Mouse (Mus musculus): ENCODE measurements at regions not wholly inside any gene's neighbourhood (a gene's known extent, or its start where the extent isn't known, plus 50 kb on each side); places are given as distances from the start of the nearest gene placed in this dataset.

GRCm38 (mm10) chr8:10760851-10761693 is 247.2 kb downstream of the Irs2 start:
- H3K4me1 ChIP-seq (ENCODE audit: control insufficient read depth, insufficient read depth, low read length), result 0 out of 2 replicates have a peak, but pooled peaks cover 5% of the 10 kb centered on the region
- H3K27ac ChIP-seq (ENCODE audit: insufficient read depth, low read depth, low read length), result no peak overlapping the region
- TF ChIP-seq CTCF (IDR thresholded peaks at IDR 0.05; ENCODE audit: low read depth, low read length), result no peak
- TF ChIP-seq POLR2A (IDR thresholded peaks at IDR 0.05; ENCODE audit: borderline replicate concordance, low read depth, low read length), result no peak
- no peak overlapping the region for H3K4me3 ChIP-seq (ENCODE audit: insufficient read depth, low read length)

- Histone ChIP-seq H3K4me1 (ENCODE audit: control insufficient read depth, insufficient read depth, low read length) (0 out of 2 replicates have a peak, but pooled peaks cover 5% of the 10 kb centered on the region), H3K4me3 (ENCODE audit: insufficient read depth, low read length) (no peak overlapping the region), H3K27ac (ENCODE audit: insufficient read depth, low read depth, low read length) (no peak overlapping the region)
- no peak for TF ChIP-seq POLR2A (IDR thresholded peaks at IDR 0.05; ENCODE audit: borderline replicate concordance, low read depth, low read length)
Measured at GRCm38 (mm10) chr8:10760231-10760630, 248.0 kb downstream of the Irs2 start.

DNA sequence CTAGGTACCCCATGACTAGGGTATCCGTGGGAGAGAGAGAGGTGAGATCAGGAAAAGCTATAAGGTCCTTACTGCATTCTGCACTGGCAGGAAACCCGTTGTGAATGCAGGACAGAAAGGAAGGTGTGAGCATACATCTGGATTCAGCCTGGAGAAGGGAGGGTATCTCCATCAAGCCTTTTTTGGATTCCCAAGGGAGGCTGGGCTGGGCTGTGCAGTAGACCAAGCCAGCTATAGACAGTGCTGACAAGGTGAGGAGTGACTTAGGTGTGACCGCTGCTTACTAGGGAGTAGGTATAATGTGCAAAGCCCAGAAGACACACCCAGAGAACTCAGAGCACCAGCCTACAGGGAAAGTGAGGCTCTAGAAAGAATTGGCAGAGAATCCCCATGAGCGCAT is 250.1 kb downstream of the Irs2 start:
- H3K4me3 ChIP-seq (ENCODE audit: insufficient read depth, low read length), result no peak overlapping the region
- no peak for TF ChIP-seq CTCF (IDR thresholded peaks at IDR 0.05; ENCODE audit: low read depth, low read length)
- TF ChIP-seq POLR2A (IDR thresholded peaks at IDR 0.05; ENCODE audit: borderline replicate concordance, low read depth, low read length), result no peak
- no peak overlapping the region for H3K27ac ChIP-seq (ENCODE audit: insufficient read depth, low read depth, low read length)
- H3K4me1 ChIP-seq (ENCODE audit: control insufficient read depth, insufficient read depth, low read length), result no peaks in the 10 kb centered on the region

DNA sequence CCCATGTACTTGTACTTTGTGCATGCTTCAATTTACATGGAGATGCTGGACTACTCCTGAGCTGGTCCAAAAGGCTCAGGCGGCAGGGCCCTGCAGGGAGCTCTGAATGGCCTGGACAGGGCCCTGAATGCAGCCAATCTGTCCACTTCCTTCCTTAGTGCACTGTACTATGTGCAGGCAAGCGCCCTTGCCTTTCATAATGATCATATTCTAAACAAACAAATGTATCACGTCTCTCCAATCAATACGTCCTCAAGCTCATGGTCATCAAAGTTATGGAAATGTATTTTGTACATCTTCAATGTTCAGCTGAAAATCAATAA is 253.3 kb downstream of the Irs2 start:
- Histone ChIP-seq H3K4me1 (ENCODE audit: control insufficient read depth, insufficient read depth, low read length) (no peaks in the 10 kb centered on the region), H3K4me3 (ENCODE audit: insufficient read depth, low read length) (no peak overlapping the region), H3K27ac (ENCODE audit: insufficient read depth, low read depth, low read length) (no peak overlapping the region)
- no peak for TF ChIP-seq CTCF (IDR thresholded peaks at IDR 0.05; ENCODE audit: low read depth, low read length)
- TF ChIP-seq POLR2A (IDR thresholded peaks at IDR 0.05; ENCODE audit: borderline replicate concordance, low read depth, low read length), result no peak

DNA sequence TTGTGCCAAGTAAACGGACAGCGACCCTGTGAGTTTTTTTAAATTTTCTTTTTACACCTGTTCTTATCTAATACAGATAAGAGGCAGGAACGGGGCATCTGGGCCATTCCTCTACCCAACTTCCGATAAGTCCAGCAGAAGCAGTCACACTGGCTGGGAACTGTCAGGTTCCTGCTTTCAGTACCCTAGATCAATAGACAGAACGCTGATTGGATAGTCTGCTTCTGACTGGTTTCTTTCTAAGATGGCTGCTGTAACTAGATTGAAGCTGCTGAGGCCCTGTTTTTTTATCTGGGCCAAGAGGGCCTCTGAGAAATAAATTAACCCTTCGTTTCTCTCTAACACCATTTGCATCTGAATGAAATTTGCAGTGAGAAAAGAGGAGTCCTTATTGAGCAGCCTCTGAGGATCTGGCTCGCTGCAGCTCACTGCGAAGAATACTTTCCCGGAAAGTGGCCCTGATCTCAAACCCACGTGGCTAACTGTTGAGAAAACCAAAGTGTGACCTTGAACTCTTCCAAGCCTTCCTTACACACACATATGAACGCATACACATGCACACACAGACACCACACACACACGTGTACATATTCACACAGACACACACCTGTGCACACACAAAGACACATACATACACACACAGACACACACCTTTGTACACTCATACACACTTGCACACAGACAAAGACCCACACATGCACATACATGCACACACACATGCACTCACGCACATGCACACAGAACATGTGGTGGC is 253.8 kb downstream of the Irs2 start:
- H3K4me1 ChIP-seq (ENCODE audit: control insufficient read depth, insufficient read depth, low read length), result no peaks in the 10 kb centered on the region
- TF ChIP-seq POLR2A (IDR thresholded peaks at IDR 0.05; ENCODE audit: borderline replicate concordance, low read depth, low read length), result no peak
- TF ChIP-seq CTCF (IDR thresholded peaks at IDR 0.05; ENCODE audit: low read depth, low read length), result no peak
- no peak overlapping the region for H3K4me3 ChIP-seq (ENCODE audit: insufficient read depth, low read length)
- H3K27ac ChIP-seq (ENCODE audit: insufficient read depth, low read depth, low read length), result no peak overlapping the region

DNA sequence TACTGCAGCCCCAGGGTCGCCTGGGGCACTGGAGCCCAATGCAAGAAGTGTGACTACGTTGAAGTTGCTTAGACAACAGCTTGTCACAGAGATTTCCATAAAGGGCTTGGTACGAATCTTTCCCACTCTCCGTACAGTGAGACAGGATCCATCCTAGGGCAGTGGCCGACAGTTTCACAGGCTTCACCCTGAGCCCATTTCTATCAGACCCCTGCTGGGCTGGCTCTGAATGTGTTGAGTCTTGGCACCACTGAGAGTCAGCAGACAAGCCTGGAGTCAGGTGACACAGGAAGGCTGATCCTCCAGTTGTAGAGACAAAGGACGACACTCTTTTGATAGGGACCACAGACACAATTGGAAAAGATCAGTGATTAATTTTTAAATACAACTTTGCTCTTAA is 255.2 kb downstream of the Irs2 start:
- Histone ChIP-seq H3K4me1 (ENCODE audit: control insufficient read depth, insufficient read depth, low read length) (no peaks in the 10 kb centered on the region), H3K4me3 (ENCODE audit: insufficient read depth, low read length) (no peak overlapping the region), H3K27ac (ENCODE audit: insufficient read depth, low read depth, low read length) (no peak overlapping the region)
- TF ChIP-seq POLR2A (IDR thresholded peaks at IDR 0.05; ENCODE audit: borderline replicate concordance, low read depth, low read length) (no peak), CTCF (IDR thresholded peaks at IDR 0.05; ENCODE audit: low read depth, low read length) (no peak)

DNA sequence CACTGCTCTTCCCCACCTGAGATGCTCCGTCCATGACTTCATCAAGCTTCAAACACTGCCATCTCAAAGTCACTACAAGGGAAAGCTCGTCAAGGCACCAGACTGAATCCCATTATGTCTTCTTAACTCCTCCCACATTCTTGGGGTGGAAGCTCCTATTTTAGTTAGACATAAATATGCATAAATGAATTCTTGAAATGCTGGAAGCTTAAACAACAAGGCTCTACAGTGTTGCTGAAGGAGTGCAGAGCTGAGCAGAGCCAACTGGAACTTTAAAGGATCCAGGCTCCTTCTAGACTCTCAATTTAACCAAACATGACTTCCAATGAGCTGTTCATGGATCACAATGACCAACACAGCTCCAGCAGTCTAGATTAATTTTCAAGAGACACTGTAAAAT is 261.1 kb downstream of the Irs2 start:
- Histone ChIP-seq H3K4me3 (ENCODE audit: insufficient read depth, low read length) (no peak overlapping the region), H3K4me1 (ENCODE audit: control insufficient read depth, insufficient read depth, low read length) (no peaks in the 10 kb centered on the region)
- TF ChIP-seq POLR2A (IDR thresholded peaks at IDR 0.05; ENCODE audit: borderline replicate concordance, low read depth, low read length) (no peak), CTCF (IDR thresholded peaks at IDR 0.05; ENCODE audit: low read depth, low read length) (no peak)

DNA sequence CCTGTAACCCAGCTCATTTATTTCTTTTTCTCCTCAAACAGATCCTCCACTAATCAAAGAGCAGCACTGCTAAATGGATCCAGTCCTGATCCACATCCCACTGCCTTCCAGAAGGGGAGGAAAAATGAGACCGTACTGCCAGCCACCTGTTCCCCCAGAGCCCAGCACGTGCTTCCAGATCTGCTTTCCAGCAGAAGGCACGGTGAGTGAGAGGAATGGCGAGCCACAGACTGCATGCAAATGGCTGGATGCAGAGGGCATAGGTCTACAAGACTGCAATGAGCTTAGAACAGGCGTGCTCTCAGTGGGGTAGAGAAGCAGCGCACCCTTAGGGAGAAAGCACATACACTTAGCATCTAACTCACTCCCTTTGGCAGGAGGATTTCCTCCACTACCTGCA is 265.0 kb downstream of the Irs2 start:
- TF ChIP-seq CTCF (IDR thresholded peaks at IDR 0.05; ENCODE audit: low read depth, low read length), result no peak
- TF ChIP-seq POLR2A (IDR thresholded peaks at IDR 0.05; ENCODE audit: borderline replicate concordance, low read depth, low read length), result no peak
- Histone ChIP-seq H3K27ac (ENCODE audit: insufficient read depth, low read depth, low read length) (no peak overlapping the region), H3K4me3 (ENCODE audit: insufficient read depth, low read length) (no peak overlapping the region), H3K4me1 (ENCODE audit: control insufficient read depth, insufficient read depth, low read length) (peaks cover 6% of the 10 kb centered on the region)

More for the DNA sequence above, 261.1 kb downstream of the Irs2 start:
- no peak overlapping the region for H3K27ac ChIP-seq (ENCODE audit: insufficient read depth, low read depth, low read length)

- no peak overlapping the region for H3K27ac ChIP-seq (ENCODE audit: insufficient read depth, low read depth, low read length)
- H3K4me3 ChIP-seq (ENCODE audit: insufficient read depth, low read length), result no peak overlapping the region
- TF ChIP-seq CTCF (IDR thresholded peaks at IDR 0.05; ENCODE audit: low read depth, low read length) (no peak), POLR2A (IDR thresholded peaks at IDR 0.05; ENCODE audit: borderline replicate concordance, low read depth, low read length) (no peak)
- peaks cover 6% of the 10 kb centered on the region for H3K4me1 ChIP-seq (ENCODE audit: control insufficient read depth, insufficient read depth, low read length)
Measured at GRCm38 (mm10) chr8:10740837-10741236, 267.4 kb downstream of the Irs2 start.

DNA sequence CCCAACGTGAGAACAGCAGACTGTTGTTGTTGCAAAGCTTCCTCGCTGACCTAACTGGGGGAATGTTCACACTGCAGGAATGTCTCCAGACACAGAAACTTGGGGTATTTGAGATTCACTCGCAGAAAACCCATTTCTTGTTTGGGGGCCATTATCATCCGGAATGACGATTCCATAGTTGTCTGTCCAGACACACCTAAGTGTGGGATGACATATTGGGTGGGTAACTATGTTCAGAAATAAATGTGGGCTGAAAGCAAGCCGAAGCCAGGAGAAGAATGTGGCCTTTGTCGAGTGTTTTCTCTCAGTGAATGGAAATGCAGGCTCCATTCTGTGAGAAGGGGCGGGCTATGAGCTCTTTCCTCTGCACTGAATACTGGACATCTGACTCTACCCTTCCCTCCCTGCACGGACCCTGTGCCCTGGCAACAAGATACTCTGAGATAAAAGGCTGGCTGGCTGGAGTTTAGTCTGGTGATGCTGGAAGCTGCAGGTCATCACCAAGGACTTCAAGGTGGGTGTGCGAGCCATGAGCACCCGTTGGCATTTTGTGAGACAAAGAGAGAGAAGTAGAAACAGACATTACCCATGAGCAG is 269.7 kb downstream of the Irs2 start:
- H3K4me1 ChIP-seq (ENCODE audit: control insufficient read depth, insufficient read depth, low read length), result peaks cover 6% of the 10 kb centered on the region
- H3K27ac ChIP-seq (ENCODE audit: insufficient read depth, low read depth, low read length), result no peak overlapping the region
- no peak overlapping the region for H3K4me3 ChIP-seq (ENCODE audit: insufficient read depth, low read length)
- TF ChIP-seq CTCF (IDR thresholded peaks at IDR 0.05; ENCODE audit: low read depth, low read length) (no peak), POLR2A (IDR thresholded peaks at IDR 0.05; ENCODE audit: borderline replicate concordance, low read depth, low read length) (no peak)

Measured in bone marrow macrophage, adult 2 months (primary cell).